Mouse (Mus musculus) frontal cortex, postnatal 36 days (tissue): ENCODE data around the gene Slco6d1.
"Not testable (repeated sequence)": the region's sequence is repeated elsewhere in the genome, so short reads cannot be mapped to it uniquely, and the experiment has no call there.

Source experiments
- DNase-seq, 2 experiments: peaks; one replicate each; pipeline ENCODE4 v3.0.0; 2022; ENCODE audit warnings: low spot score in 2 of 2

Slco6d1 gene

DNA sequence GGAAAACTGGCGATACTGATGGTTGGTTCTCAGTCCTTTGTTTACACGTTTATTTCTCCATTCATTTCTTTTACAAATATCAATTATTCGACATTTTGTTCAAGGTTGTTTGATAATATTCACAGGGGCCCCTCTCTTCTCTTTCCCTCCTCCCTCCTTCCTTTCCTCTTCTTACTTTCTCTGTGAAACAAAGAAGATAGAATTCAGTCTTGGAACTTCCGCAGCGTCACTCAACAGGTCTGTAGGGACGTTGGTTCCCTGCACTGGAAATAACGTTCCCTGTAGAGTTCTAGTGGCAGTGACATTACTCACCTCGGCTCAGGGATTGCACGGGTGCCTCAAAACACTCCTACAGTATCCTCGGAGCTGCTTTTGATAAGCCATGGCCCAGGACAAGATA is at the start of gene Slco6d1:
Slco6d1 (plus strand) TSS at position 301 of the 400 bp plus-strand sequence.
- no peak for DNase-seq

DNA sequence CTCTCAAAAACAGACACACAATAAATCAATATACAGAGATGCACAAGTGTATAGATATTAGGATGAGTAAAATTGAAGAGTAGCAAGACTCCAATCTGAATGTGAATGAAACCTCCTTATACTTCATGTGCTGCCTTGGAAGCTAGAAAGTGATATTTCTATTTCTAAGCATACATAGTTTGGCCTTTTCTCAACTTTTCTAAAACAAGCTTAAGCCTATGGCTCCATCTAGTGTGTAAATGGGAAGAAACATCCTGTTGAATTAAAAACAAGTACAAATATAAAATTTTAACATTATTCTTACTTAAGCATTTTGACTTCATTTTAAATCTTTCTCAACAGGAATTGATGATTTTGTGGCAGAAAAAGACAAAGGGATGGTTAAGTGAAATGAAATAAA is 28.9 kb upstream of the Slco6d1 start:
- no peak for DNase-seq

DNA sequence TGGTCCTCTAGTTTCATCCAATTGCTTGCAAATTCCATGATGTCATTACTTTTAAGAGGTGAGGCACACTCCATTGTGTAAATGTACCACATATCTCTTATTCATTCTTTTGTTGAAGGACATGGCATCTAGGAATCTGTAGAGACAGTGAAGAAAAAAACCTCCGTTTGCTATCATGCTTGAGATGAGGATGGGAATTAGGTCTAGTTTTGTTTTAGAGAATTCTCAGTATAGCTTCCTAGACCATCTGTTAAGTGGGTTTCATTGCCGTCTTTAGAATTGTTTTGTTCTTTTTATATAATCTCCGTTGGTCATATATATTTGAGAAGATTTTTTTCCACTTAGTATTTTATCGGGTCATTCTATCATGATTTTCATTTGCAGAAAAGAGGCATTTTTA is 27.0 kb downstream of the Slco6d1 start:
- DNase-seq: no peak

DNA sequence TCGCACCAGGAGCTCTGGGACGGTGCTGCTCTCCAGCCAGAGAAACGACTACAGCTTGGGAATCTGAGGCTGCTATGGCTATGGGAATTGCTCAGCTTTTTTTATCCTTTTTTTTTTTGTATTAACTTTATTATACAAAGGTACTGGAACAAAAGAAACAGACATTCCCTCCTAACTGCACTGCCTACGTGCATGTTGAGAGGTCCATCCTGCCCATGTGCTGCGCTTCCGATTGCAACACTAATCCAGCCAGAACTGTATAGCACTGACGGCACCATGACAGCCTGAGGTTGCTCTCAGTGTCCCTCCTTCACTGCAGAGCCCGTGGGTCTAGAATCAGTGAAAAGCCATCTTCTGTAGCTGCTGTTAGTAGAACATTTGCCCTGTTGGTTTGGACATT is 38.3 kb downstream of the Slco6d1 start:
- DNase-seq: not testable (repeated sequence)

DNA sequence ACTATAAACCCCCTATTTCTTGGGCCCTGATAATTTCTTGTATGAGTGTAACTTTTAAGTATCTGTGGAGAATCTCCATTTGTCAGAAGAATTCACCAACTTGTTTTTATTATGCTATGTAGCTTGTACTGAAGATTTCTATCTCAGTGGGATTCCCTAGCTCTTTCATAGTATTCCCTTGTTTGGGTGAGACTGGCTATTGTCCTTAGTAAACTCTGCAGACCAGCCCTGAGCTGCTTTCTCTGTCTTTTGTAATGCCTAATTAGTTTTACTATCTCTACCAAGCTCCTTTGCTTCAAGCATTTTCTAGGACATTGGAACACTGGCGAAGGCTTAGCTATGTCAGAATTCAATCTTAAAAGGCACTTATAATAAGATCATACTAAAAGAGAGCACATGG is 55.5 kb downstream of the Slco6d1 start:
- not testable (repeated sequence) for DNase-seq

DNA sequence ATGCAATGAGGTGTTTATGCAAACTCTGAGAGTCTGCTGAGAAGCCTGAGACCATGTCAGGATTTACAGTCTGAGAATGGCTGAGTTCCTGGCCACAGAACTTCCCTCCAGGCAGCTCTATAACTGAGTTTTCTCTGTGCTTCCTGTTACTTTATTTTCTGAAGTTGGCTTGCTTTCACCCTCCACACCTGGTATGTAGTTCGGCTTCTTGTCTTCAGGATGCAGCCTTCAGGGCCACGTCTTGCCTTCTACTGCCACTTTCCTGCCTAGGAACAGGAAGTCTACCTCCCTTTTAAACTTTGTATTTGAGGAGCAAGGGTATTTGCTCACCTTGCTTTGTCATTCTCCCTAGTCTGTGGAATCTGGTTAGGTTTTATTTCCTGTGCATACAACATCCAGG is 58.3 kb downstream of the Slco6d1 start:
- DNase-seq: no peak

DNA sequence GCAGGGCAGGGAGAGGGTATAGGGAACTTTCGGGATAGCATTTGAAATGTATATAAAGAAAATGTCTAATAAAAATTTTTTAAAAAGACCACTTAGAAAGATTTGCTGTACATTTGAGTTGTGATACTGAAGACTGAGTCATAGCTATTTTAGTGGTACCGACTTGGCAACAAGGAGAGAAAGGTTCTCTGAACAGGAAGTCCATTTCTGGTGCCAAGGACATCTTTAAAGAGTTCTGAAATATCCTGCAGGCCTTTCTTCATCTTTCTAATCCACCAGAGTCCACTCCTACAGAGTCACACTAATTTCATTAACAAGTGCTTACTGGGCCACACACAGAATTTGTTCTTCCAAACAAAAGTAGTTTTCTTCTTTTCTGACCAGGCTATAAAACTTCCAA is 85.1 kb downstream of the Slco6d1 start:
- no peak for DNase-seq

DNA sequence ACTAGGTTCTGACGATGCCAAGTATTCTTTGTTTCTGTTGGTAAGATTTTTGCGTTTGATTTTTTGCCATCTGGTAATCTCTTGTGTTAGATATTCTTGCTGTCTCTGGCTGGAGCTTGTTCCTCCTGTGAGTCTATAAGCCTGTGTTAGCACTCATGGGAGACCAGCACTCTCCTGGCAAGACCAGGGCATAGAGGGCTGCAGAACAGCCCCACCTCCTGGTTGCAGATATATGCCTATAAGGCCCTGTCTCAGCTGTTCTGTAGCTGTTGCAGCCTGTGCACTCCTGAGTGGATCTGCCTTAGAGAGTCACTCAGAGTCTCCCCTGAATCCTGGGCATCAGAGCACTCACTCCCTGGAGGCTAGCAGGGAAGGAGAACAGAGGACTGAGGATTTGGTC is 102.1 kb downstream of the Slco6d1 start:
- DNase-seq: no peak

DNA sequence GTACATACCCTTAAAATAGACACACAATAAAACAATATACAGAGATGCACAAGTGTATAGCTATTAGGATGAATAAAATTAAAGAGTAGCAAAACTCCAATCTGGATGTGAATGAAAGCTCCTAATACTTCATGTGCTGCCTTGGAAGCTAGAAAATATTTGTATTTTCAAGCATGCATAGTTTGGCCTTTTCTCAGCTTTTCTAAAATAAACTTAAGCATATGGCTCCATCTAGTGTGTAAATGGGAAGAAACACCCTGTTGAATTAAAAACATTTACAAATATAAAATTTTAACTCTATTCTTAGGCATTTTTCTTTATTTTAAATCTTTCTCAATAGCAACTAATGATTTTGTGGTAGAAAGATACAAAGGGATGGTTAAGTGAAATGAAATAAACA is 102.6 kb downstream of the Slco6d1 start:
- DNase-seq: no peak

DNA sequence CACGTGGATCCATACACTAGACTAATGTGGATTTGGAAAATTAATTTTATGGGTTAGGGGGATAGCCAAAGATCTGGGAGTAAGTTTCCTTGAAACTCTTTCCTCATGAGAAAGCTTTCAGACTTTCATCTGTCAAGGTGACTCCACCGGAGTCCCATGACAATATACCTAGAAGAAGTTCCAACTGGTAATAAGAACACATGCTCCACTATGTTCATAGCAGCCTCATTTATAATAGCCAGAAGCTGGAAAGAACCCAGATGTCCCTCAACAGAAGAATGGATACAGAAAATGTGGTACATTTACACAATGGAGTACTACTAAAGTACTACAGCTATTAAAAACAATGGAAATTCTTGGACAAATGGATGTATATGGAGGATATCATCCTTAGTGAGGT is 107.4 kb downstream of the Slco6d1 start:
- not testable (repeated sequence) for DNase-seq

DNA sequence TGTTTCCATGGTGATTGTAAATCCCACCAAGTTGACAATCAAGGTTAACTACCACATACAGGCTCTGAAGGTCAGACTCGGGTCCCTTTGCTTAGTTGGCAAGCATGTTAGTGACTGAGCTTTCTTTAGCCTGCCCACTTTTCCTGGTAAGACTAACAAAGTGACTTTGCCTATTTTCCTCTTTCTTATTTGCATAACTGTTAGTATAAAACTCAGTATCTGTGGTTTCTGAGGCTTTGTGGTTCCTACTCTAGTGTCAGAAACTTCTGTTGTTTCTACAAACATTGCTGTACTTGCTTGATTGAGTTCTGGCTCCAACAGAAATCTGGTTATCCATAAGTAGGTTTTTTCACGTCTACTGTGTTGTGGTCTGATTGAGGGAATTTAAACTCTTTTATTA is 124.4 kb downstream of the Slco6d1 start:
- no peak for DNase-seq

DNA sequence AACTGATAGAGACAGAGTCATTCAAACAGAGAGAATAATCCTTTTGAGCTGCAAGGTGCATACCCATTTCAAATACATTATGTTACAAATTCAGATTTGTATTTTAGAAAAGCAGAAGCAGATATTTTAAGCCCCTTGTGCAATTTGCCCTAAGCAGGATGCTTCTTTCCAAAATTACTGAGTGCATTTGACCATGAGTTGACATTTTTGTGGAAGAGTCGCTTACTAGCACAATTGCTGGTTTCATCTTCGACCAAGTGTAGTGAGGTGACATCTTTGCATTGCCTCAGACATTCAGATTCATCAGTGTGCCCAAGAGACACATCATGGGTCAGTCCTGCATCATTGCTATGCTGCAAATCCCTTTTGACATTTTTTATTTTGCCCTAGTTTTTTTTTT is 133.5 kb downstream of the Slco6d1 start:
- no peak for DNase-seq

DNA sequence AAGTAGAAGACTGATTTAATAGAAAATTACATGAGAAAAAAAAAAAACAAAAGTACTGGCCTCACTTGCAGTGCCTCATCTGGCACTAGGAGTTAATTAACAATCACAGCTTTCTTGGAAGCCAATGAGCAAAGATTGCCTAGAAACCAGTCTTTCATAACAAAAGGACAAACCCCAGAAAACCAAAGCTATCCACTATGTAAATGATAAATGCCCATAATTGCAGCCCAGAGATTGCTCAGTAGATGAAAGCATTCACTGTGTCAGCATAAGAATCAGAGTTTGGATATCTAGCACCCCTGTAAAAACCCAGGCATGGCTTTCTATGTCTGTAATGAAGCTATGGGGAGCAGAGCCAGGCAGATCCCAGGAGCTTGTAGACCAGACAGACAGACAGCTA is 144.8 kb downstream of the Slco6d1 start:
- no peak for DNase-seq
